Mouse (Mus musculus) cerebellum, adult 18-20 months (tissue): Measurements from ENCODE around the gene Slc36a2.

ENCODE experiments used
- DNase-seq, 2 experiments: peaks; one replicate each; pipeline ENCODE4 v3.0.0; 2021

The Slc36a2 gene

GRCm38 (mm10) chr11:55184733-55185291 is at the start of gene Slc36a2:
Slc36a2 (minus strand) TSS chr11:55185077.
- DNase-seq, result peak; percentile 74 to 85

- peak; percentile 80 to 85 for DNase-seq
These were observed 49.4 kb upstream of the Slc36a2 start for GRCm38 (mm10) chr11:55234288-55234687.

GRCm38 (mm10) chr11:55231034-55231433 is 46.2 kb upstream of the Slc36a2 start:
- DNase-seq, result no peak

GRCm38 (mm10) chr11:55221306-55221705 is 36.4 kb upstream of the Slc36a2 start:
- DNase-seq, result no peak

- no peak for DNase-seq
These were observed 33.6 kb upstream of the Slc36a2 start for GRCm38 (mm10) chr11:55218473-55218872.

GRCm38 (mm10) chr11:55217880-55218279 is 33.0 kb upstream of the Slc36a2 start:
- DNase-seq, result no peak

GRCm38 (mm10) chr11:55217418-55217817 is 32.5 kb upstream of the Slc36a2 start:
- no peak for DNase-seq

- DNase-seq, result no peak
These were observed 32.0 kb upstream of the Slc36a2 start for GRCm38 (mm10) chr11:55216830-55217229.

- no peak for DNase-seq
These were observed 31.2 kb upstream of the Slc36a2 start for GRCm38 (mm10) chr11:55216061-55216460.

GRCm38 (mm10) chr11:55214978-55215377 is 30.1 kb upstream of the Slc36a2 start:
- no peak for DNase-seq

GRCm38 (mm10) chr11:55214161-55214560 is 29.3 kb upstream of the Slc36a2 start:
- no peak for DNase-seq

GRCm38 (mm10) chr11:55213518-55213917 is 28.6 kb upstream of the Slc36a2 start:
- DNase-seq, result no peak

GRCm38 (mm10) chr11:55209626-55210353 is 24.9 kb upstream of the Slc36a2 start:
- no peak for DNase-seq

GRCm38 (mm10) chr11:55209032-55209431 is 24.2 kb upstream of the Slc36a2 start:
- DNase-seq, result no peak

GRCm38 (mm10) chr11:55208001-55208690 is 23.3 kb upstream of the Slc36a2 start:
- DNase-seq, result no peak

- DNase-seq, result peak; percentile 55 to 61
These were observed 19.7 kb upstream of the Slc36a2 start for GRCm38 (mm10) chr11:55204602-55205001.

GRCm38 (mm10) chr11:55204159-55204596 is 19.3 kb upstream of the Slc36a2 start, which contains the start of gene Slc36a1:
Slc36a1 (plus strand) TSS chr11:55204350.
- DNase-seq, result peak; percentile 97 to 98

GRCm38 (mm10) chr11:55197740-55198510 is 13.0 kb upstream of the Slc36a2 start:
- no peak for DNase-seq

GRCm38 (mm10) chr11:55197086-55197485 is 12.2 kb upstream of the Slc36a2 start:
- DNase-seq, result no peak

- DNase-seq, result no peak
These were observed 5.3 kb upstream of the Slc36a2 start for GRCm38 (mm10) chr11:55190216-55190615.

- DNase-seq, result no peak
These were observed 2.9 kb upstream of the Slc36a2 start for GRCm38 (mm10) chr11:55187777-55188176.

- no peak for DNase-seq
These were observed 2.4 kb upstream of the Slc36a2 start for GRCm38 (mm10) chr11:55187292-55187691.

GRCm38 (mm10) chr11:55184246-55184645 is 631 bp downstream of the Slc36a2 start:
- DNase-seq, result no peak
